In genomic region chr16:11526104-11526786, GRCm38 (mm10) we compare ENCODE assay signal across 8 mouse cellular contexts.
DNase-seq lines count a peak whose midpoint lies in the region; ATAC-seq and TF ChIP-seq lines count a peak whose summit lies in the region.
"Had no signal": no experiment of that assay in that cellular context is flagged by ENCODE, and none has a peak within 500 bp of the region (broad histone marks: within the 10 kb centered on the region; RNA-seq: fewer than 3 reads in every experiment).

No protein-coding gene starts in this region.

- no peaks in the 10 kb centered on the region for H3K9me3 ChIP-seq in forebrain, embryonic 16.5 days (ENCODE audit: control insufficient read depth, low read length)
- H3K9me3 ChIP-seq: midbrain, embryonic 12.5 days had no signal

- no peak for TF ChIP-seq CTCF in left cerebral cortex, adult 2 months (IDR thresholded peaks at IDR 0.05)

- no peak overlapping the region for H3K4me3 ChIP-seq in left cerebral cortex, adult 2 months
- no peak overlapping the region for H3K4me3 ChIP-seq in forebrain, embryonic 16.5 days (replicated peaks; ENCODE audit: low read length)
- H3K4me3 ChIP-seq: midbrain, embryonic 12.5 days had no signal

- 76% methylated on average over 10 of the region's 10 CpGs for WGBS in forebrain, embryonic 16.5 days

- intact Hi-C loops in left cerebral cortex, adult 2 months (cut with DNase I): loop anchor here (2.0 to 5.0 kb wide), 3 partner anchors 41 to 91 kb away; no protein-coding TSS in a partner anchor
- intact Hi-C loops in left cerebral cortex, postnatal 10 days (cut with DNase I): no loop called here

- H3K27me3 ChIP-seq in forebrain, embryonic 16.5 days (replicated peaks; ENCODE audit: control insufficient read depth, insufficient read depth, low read length): no peaks in the 10 kb centered on the region
- H3K27me3 ChIP-seq: midbrain, embryonic 12.5 days had no signal

- peak in 1 of 2 experiments; percentile 25 for DNase-seq in left cerebral cortex, adult 2 months (ENCODE audit: extremely low spot score in 1 of 2, low spot score in 2 of 2)
- no peak for DNase-seq in left cerebral cortex, postnatal 10 days (ENCODE audit: extremely low spot score in 1 of 2, low spot score in 2 of 2)
- peak; percentile 14 for DNase-seq in WW6 (ENCODE audit: low read depth, low spot score)
- DNase-seq in natural killer cell, adult 2 months (ENCODE audit: low spot score in 2 of 2): peak; percentile 14 to 21
- no peak for DNase-seq in testis, postnatal 14 days (ENCODE audit: low spot score)
- no peak for DNase-seq in gastrocnemius, adult 18-20 months (ENCODE audit: low spot score)

- no peak overlapping the region for H3K4me2 ChIP-seq in forebrain, embryonic 16.5 days (ENCODE audit: low read length)
- H3K4me2 ChIP-seq: midbrain, embryonic 12.5 days had no signal

- H3K27ac ChIP-seq in left cerebral cortex, adult 2 months: peak overlapping the region; percentile 50
- H3K27ac ChIP-seq in forebrain, embryonic 16.5 days (ENCODE audit: low read length): 0 out of 2 replicates have a peak overlapping the region, but pooled peaks have one; percentile 56
- H3K27ac ChIP-seq: midbrain, embryonic 12.5 days had no signal

- no peaks in the 10 kb centered on the region for H3K36me3 ChIP-seq in forebrain, embryonic 16.5 days (ENCODE audit: control insufficient read depth, insufficient read depth)
- H3K36me3 ChIP-seq: midbrain, embryonic 12.5 days had no signal

- H3K9ac ChIP-seq in forebrain, embryonic 16.5 days (replicated peaks; ENCODE audit: low read depth, low read length): no peak overlapping the region
- H3K9ac ChIP-seq: midbrain, embryonic 12.5 days had no signal

- peak; percentile 45; the same call in 1 of the 2 replicates for ATAC-seq in forebrain, embryonic 16.5 days

- peaks cover 11% of the 10 kb centered on the region for H3K4me1 ChIP-seq in forebrain, embryonic 16.5 days (replicated peaks; ENCODE audit: control insufficient read depth, insufficient read depth, low read length)
- H3K4me1 ChIP-seq: midbrain, embryonic 12.5 days had no signal

Comparison
In these comparisons a context has a peak if more than half of its experiments do, and no peak if none do; other contexts are left out.
1. DNase-seq: peak in WW6 (single experiment) and natural killer cell, adult 2 months (2 of 2); none in left cerebral cortex, postnatal 10 days (0 of 2), testis, postnatal 14 days (single experiment) and gastrocnemius, adult 18-20 months (single experiment).